Mouse (Mus musculus) lung, embryonic 14.5 days (tissue): ENCODE results near the gene Zfp362. TPM values are rescaled to one million over a fixed set of nuclear protein-coding genes. Genes with fewer than 3 reads are reported as not detected.

ENCODE experiments used
- ATAC-seq: fragments of 200-750 bp; cut with Nextera tagmentation; 2 replicates; pipeline ENCODE4 v1.8.0; 2017; ENCODE audit warnings: mild to moderate bottlenecking, moderate TSS enrichment, moderate library complexity; ENCODE audit not compliant: insufficient read depth
- DNase-seq: peaks from one replicate; pipeline ENCODE4 v3.0.0-alpha.2; 2015
- H3K27ac ChIP-seq: fragments of 300-500 bp; sonication (generic); 2 replicates; pipeline ENCODE4 v1.5.1; 2014; ENCODE audit warnings: low read depth, mild to moderate bottlenecking, moderate library complexity
- H3K27me3 ChIP-seq: fragments of 300-500 bp; sonication (generic); 2 replicates; pipeline ENCODE4 v1.6.1; 2014; ENCODE audit warnings: low read length, control low read depth; ENCODE audit not compliant: insufficient read depth
- H3K36me3 ChIP-seq: fragments of 300-500 bp; sonication (generic); 2 replicates; pipeline ENCODE4 v1.6.1; 2014; ENCODE audit warnings: control low read depth; ENCODE audit not compliant: insufficient read depth
- H3K4me1 ChIP-seq: fragments of 300-500 bp; sonication (generic); 2 replicates; pipeline ENCODE4 v1.6.1; 2014; ENCODE audit warnings: antibody characterized with exemption, control low read depth; ENCODE audit not compliant: insufficient read depth
- H3K4me2 ChIP-seq: fragments of 300-500 bp; sonication (generic); 2 replicates; pipeline ENCODE4 v1.6.1; 2014; ENCODE audit warnings: mild to moderate bottlenecking
- H3K4me3 ChIP-seq: fragments of 300-500 bp; sonication (generic); 2 replicates; pipeline ENCODE4 v1.5.1; 2014; ENCODE audit warnings: low read depth, low read length
- H3K9ac ChIP-seq: fragments of 300-500 bp; sonication (generic); 2 replicates; pipeline ENCODE4 v1.6.1; 2014
- H3K9me3 ChIP-seq: fragments of 300-500 bp; sonication (generic); 2 replicates; pipeline ENCODE4 v1.6.1; 2016; ENCODE audit warnings: low read depth, low read length, control low read depth
- CTCF ChIP-seq: IDR thresholded peaks from 2 replicates; pipeline ENCODE4 v1.5.1; 2016; ENCODE audit warnings: antibody characterized with exemption, low read depth
- WGBS: fragments of 180-500 bp; shearing (Covaris S2); extraction: QIAGEN DNeasy Blood & Tissue Kit; methylation state at CpG from one replicate; pipeline ENCODE4 v1.1.7; 2014; 5-methylcytosine and 5-hydroxymethylcytosine counted together
- polyA plus RNA-seq: library from polyadenylated mRNA; unstranded; fragments of >200 nt; fragmentation: Nextera tagmentation; extraction: Ambion mirVana; gene quantifications from 2 replicates; pipeline ENCODE4 v1.2.1, GENCODE M21; 2014

The Zfp362 gene
- polyA plus RNA-seq: 41.9 and 48.0 TPM in 2 replicates

- 1% methylated on average over 77 of the region's 111 CpGs for WGBS
- no peak for TF ChIP-seq CTCF
- H3K9ac ChIP-seq: peak within 1 kb of the TSS; percentile 99
- DNase-seq (peak; percentile 77), ATAC-seq (peak; percentile 56)
- H3K27me3 ChIP-seq: no peaks in the 10 kb centered on the region
- H3K4me3 ChIP-seq: peak within 1 kb of the TSS; percentile 70
- H3K9me3 ChIP-seq: no peaks in the 10 kb centered on the region
- no peaks in the 10 kb centered on the region for H3K36me3 ChIP-seq
- H3K4me2 ChIP-seq: peak within 1 kb of the TSS; percentile 98
- H3K27ac ChIP-seq: peak within 1 kb of the TSS; percentile 99
- H3K4me1 ChIP-seq: peaks cover 22% of the 10 kb centered on the region
Observed at GRCm38 (mm10) chr4:128806043-128806826, at the start of gene Zfp362. TSS of gene Zfp362 (minus strand) at chr4:128806045.

DNA sequence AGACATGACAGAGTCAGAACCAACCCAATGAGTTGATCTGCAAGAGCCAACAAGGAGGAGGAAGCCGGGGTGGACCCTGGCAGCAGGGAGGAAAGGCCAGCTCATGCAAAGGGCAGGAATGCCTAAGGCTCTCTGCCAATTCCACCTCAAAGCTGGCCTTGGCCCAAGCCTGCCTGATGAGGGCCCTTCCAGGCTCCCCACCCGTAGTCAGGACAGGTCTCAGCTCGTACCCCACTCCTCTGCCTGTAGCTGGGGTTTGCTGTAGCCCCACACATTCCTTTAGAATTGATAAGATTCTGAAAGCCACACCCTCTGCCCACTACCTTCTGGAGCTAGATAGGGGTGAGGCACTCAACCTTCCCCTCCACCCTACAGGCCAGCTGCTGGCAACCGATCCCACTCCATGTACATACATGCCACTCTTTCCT is 49.8 kb upstream of the Zfp362 start:
- no peak for TF ChIP-seq CTCF
- peak; percentile 57 for DNase-seq
- H3K4me1 ChIP-seq: 0 out of 2 replicates have a peak, but pooled peaks cover 2% of the 10 kb centered on the region
- H3K36me3 ChIP-seq: no peaks in the 10 kb centered on the region
- H3K4me2 ChIP-seq: no peak overlapping the region
- no peak overlapping the region for H3K27ac ChIP-seq
- WGBS: 52% methylated on average over 4 of the region's 4 CpGs
- no peaks in the 10 kb centered on the region for H3K9me3 ChIP-seq
- peak; percentile 79 for ATAC-seq
- H3K27me3 ChIP-seq: no peaks in the 10 kb centered on the region
- no peak overlapping the region for H3K4me3 ChIP-seq
- H3K9ac ChIP-seq: no peak overlapping the region

DNA sequence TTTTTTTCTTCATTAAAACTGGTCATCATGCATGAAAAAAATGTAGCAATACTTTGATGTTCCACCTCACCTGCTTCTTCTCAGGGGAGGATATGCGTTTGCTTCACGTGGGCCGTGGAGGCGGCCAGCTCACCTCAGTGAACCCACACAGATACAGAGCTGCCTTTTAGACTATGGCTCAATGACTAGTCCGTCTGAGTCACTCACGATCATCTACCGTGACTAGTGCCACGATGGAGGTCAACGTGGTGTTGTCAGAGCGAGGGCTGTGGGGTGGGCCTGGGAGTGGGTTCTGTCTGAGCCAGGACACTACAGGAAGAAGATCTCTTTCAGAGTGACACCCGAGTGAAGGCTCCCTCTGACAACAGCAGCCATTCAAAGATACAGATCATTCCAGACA is 47.3 kb upstream of the Zfp362 start:
- DNase-seq: no peak

GRCm38 (mm10) chr4:128852266-128852887 is 46.5 kb upstream of the Zfp362 start:
- H3K27me3 ChIP-seq: no peaks in the 10 kb centered on the region
- H3K9me3 ChIP-seq: no peaks in the 10 kb centered on the region
- no peak for ATAC-seq
- H3K9ac ChIP-seq: no peak overlapping the region
- 56% methylated on average over 12 of the region's 12 CpGs for WGBS
- H3K4me3 ChIP-seq: no peak overlapping the region
- 0 out of 2 replicates have a peak, but pooled peaks cover 2% of the 10 kb centered on the region for H3K4me1 ChIP-seq
- no peak for TF ChIP-seq CTCF
- no peak overlapping the region for H3K4me2 ChIP-seq
- H3K36me3 ChIP-seq: no peaks in the 10 kb centered on the region
- no peak for DNase-seq
- H3K27ac ChIP-seq: no peak overlapping the region

More for the DNA sequence above, 47.3 kb upstream of the Zfp362 start:
- H3K4me1 ChIP-seq: 0 out of 2 replicates have a peak, but pooled peaks cover 2% of the 10 kb centered on the region
- ATAC-seq: no peak
- no peaks in the 10 kb centered on the region for H3K27me3 ChIP-seq
- no peak for TF ChIP-seq CTCF
- WGBS: 80% methylated on average over 11 of the region's 11 CpGs
- no peak overlapping the region for H3K27ac ChIP-seq
- no peaks in the 10 kb centered on the region for H3K9me3 ChIP-seq
- H3K9ac ChIP-seq: no peak overlapping the region
- no peak overlapping the region for H3K4me3 ChIP-seq
- H3K4me2 ChIP-seq: no peak overlapping the region
- H3K36me3 ChIP-seq: no peaks in the 10 kb centered on the region

GRCm38 (mm10) chr4:128849686-128850085 is 43.8 kb upstream of the Zfp362 start:
- DNase-seq (no peak), ATAC-seq (no peak)
- Histone ChIP-seq H3K27me3 (no peaks in the 10 kb centered on the region), H3K36me3 (no peaks in the 10 kb centered on the region), H3K4me1 (no peaks in the 10 kb centered on the region), H3K9ac (no peak overlapping the region), H3K4me2 (no peak overlapping the region), H3K9me3 (no peaks in the 10 kb centered on the region), H3K4me3 (no peak overlapping the region), H3K27ac (no peak overlapping the region)
- no peak for TF ChIP-seq CTCF
- WGBS: 63% methylated on average over 7 of the region's 7 CpGs

DNA sequence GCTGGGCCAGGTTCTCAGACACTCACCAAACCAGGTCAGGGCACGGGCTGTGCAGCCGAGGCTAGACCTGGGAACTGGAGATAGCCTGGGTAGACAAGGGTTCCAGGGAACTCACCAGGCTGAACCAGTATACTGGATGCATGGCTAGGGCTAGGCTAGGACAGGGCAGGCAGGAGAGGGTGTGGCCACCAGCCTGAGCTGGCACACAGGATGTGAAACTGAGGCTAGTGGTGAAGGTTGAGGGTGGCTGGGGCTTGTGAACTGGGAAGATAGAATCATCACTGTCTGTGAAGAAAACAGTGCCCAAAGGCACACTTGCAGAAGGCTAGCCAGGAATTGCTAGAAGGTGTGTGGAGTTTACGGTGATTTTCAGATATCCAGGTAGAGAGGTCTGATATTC is 43.1 kb upstream of the Zfp362 start:
- no peak overlapping the region for H3K9ac ChIP-seq
- no peak for TF ChIP-seq CTCF
- no peaks in the 10 kb centered on the region for H3K9me3 ChIP-seq
- H3K36me3 ChIP-seq: no peaks in the 10 kb centered on the region
- ATAC-seq: no peak
- H3K27me3 ChIP-seq: no peaks in the 10 kb centered on the region
- DNase-seq: no peak
- H3K4me3 ChIP-seq: no peak overlapping the region
- no peaks in the 10 kb centered on the region for H3K4me1 ChIP-seq
- no peak overlapping the region for H3K27ac ChIP-seq
- 91% methylated on average over 3 of the region's 3 CpGs for WGBS
- H3K4me2 ChIP-seq: no peak overlapping the region

- Histone ChIP-seq H3K9me3 (no peaks in the 10 kb centered on the region), H3K4me3 (no peak overlapping the region), H3K9ac (no peak overlapping the region), H3K4me2 (no peak overlapping the region), H3K4me1 (peaks cover 5% of the 10 kb centered on the region), H3K27me3 (no peaks in the 10 kb centered on the region), H3K27ac (no peak overlapping the region), H3K36me3 (no peaks in the 10 kb centered on the region)
- WGBS: 56% methylated on average over 12 of the region's 12 CpGs
- TF ChIP-seq CTCF: no peak
- ATAC-seq: no peak
- no peak for DNase-seq
Observed at GRCm38 (mm10) chr4:128845367-128845973, 39.6 kb upstream of the Zfp362 start.
